Mouse (Mus musculus) neutrophil, adult 5-6 weeks (primary cell): Measurements from ENCODE around the gene Hmcn2. TPM values are rescaled to one million over a fixed set of nuclear protein-coding genes. Genes with fewer than 3 reads are reported as not detected.

Experiments used
- ATAC-seq: fragments of 151-379, 151-347 bp; 2 replicates; pipeline ENCODE4 v1.8.0; 2017; ENCODE audit warnings: mild to moderate bottlenecking, moderate TSS enrichment; ENCODE audit not compliant: insufficient number of reproducible peaks, poor library complexity, low FRiP score, severe bottlenecking; ENCODE audit errors: extremely low read depth
- total RNA-seq: library from RNA; stranded (forward); fragments of 200-1000 nt; gene quantifications from 2 replicates; pipeline ENCODE4 v1.2.3, GENCODE M21; 2017

Hmcn2 gene
- total RNA-seq, 1 experiment from 2014 or later: not detected

- no peak for ATAC-seq
Observed at GRCm38 (mm10) chr2:31497635-31498034, 183.4 kb downstream of the Hmcn2 start.

DNA sequence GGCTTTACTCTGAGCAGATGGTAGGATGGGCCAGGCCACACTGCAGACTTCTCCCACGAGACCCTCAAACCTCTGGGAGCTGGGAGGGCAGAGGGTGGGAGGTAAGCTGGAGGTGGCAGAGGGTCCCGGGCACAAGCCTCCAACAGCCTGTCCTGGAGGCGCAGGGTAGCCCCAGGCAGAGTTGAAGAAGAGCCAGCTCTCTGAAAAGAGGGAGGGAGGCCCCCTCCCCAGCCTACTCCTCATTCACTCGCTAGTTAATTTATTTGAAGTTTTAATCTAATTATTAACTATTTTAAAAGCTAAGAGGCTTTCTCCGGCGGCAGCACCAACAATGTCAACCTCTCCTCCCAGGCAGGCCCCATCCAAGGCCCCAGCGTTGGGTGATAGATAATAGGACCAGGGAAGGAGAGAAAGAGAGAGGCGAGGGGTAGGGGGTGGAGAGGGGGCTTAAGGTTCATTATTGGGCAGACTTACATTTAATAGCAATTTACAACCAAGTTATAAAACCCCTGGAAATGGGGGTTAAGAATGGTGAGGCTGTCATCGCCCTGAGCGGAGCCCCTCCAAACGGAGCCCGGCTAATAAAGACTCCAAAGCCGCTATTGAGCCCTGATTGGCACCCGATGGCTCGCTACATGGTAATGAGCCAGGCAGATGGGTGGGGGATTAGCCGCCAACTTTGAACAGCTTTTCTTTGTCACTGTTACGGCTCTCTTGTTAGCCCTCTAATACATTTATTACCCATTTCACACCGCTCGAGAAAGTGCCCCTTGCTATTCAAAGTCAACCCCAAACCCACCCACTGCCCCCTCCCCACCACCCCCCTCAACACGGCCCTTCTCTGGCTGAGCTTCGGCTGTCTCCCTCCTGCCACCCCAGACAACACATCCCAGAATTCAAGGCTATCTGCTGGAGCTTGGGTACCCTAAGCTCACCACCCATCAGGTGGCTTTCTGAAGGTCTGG, 185.4 kb downstream of the Hmcn2 start:
- no peak for ATAC-seq

GRCm38 (mm10) chr2:31500292-31501204, 186.3 kb downstream of the Hmcn2 start:
- no peak for ATAC-seq

- ATAC-seq: no peak
Observed at GRCm38 (mm10) chr2:31501448-31502130, 187.4 kb downstream of the Hmcn2 start.

GRCm38 (mm10) chr2:31502616-31503522, 188.7 kb downstream of the Hmcn2 start:
- no peak for ATAC-seq

DNA sequence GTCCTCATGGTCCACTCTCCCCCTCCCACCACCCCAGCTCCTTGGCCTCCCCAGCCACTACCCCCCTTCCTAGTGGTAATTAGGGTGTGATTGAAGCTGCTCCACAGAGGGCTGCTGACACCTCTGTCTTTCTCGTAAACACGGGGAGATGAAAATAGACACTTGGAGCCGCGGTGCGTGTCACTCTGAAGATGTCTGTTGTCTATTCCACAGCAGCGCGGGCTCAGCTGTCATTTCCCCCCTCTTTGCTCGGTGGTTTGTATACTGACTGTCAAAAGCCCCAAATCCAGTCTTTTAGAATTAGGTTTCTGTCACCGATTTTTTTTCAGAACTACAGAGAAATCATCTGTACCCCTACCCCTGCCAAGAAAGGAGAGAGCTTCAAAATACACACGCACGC, 191.3 kb downstream of the Hmcn2 start:
- ATAC-seq: no peak

DNA sequence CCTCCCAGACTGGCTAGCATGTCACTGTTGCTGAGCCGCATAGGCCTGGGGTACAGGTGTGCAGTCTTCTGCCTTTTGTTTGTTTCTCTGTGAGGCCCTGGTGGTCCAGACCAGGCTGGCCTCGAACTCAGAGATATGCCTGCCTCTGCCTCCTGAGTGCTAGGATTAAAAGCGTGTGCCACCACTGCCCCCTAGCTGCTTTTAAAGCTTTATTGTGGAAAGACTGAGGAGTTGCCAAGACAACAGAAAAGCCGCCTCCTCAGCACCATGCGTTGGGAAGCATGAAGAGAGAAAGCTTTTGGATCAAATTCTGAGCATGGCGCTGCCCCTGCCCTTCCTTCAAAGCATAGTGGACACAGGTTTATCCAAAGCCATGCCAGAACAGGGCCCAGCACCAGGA, 194.6 kb downstream of the Hmcn2 start:
- no peak for ATAC-seq

Other genes starting within 250 kb of the Hmcn2 start
- gene Fnbp1, start 172.4 kb upstream of the Hmcn2 start, total RNA-seq: 75.8 and 83.0 TPM in 2 replicates
- gene Gpr107, start 162.1 kb upstream of the Hmcn2 start, total RNA-seq: 56.0 and 58.8 TPM in 2 replicates
- gene Ncs1, start 68.6 kb upstream of the Hmcn2 start, total RNA-seq: not detected in 2 replicates
- gene Ass1, start 155.8 kb downstream of the Hmcn2 start, total RNA-seq: 10.6 and 18.4 TPM in 2 replicates